Mouse (Mus musculus) thymus, adult 2 months (tissue): ENCODE data around the gene Abcb4. TPM values are rescaled to one million over a fixed set of nuclear protein-coding genes. Genes with fewer than 3 reads are reported as not detected.
"Not testable (repeated sequence)": the region's sequence is repeated elsewhere in the genome, so short reads cannot be mapped to it uniquely, and the experiment has no call there.

Experiments used
- DNase-seq: peaks from one replicate; pipeline ENCODE4 v3.0.0; 2021
- H3K27ac ChIP-seq: fragments of 200-500 bp; 2 replicates; pipeline ENCODE4 v1.5.1; 2012; ENCODE audit warnings: low read length, control low read depth; ENCODE audit not compliant: control insufficient read depth, insufficient read depth
- H3K27me3 ChIP-seq: fragments of 200-500 bp; 2 replicates; pipeline ENCODE4 v1.6.1; 2012; ENCODE audit warnings: mild to moderate bottlenecking, low read length, moderate library complexity, mixed read lengths; ENCODE audit not compliant: control insufficient read depth, insufficient read depth
- H3K36me3 ChIP-seq: fragments of 200-500 bp; 2 replicates; pipeline ENCODE4 v1.6.1; 2012; ENCODE audit warnings: mild to moderate bottlenecking, low read length, moderate library complexity; ENCODE audit not compliant: control insufficient read depth, insufficient read depth
- H3K4me1 ChIP-seq: fragments of 200-500 bp; replicated peaks from 2 replicates; pipeline ENCODE4 v1.6.1; 2012; ENCODE audit warnings: low read length; ENCODE audit not compliant: control insufficient read depth, insufficient read depth
- H3K4me3 ChIP-seq: fragments of 200-500 bp; 2 replicates; pipeline ENCODE4 v1.5.1; 2012; ENCODE audit warnings: mild to moderate bottlenecking, low read length, control low read depth, moderate library complexity; ENCODE audit not compliant: control insufficient read depth, insufficient read depth
- CTCF ChIP-seq: fragments of 200-500 bp; IDR thresholded peaks from 2 replicates; pipeline ENCODE4 v1.5.1; 2012; ENCODE audit warnings: mild to moderate bottlenecking, control low read depth, low read length, moderate library complexity, borderline replicate concordance; ENCODE audit not compliant: control insufficient read depth, poor library complexity, insufficient read depth; ENCODE audit errors: extremely low read depth
- POLR2A ChIP-seq: fragments of 200-500 bp; IDR thresholded peaks from 2 replicates; pipeline ENCODE4 v1.6.1; 2012; ENCODE audit warnings: mild to moderate bottlenecking, low read length, control low read depth, moderate library complexity; ENCODE audit not compliant: control insufficient read depth, poor library complexity, insufficient read depth; ENCODE audit errors: extremely low read depth
- WGBS: fragments of 180-500 bp; shearing (Covaris S2); methylation state at CpG from one replicate; pipeline ENCODE4 v1.1.7; 2018; 5-methylcytosine and 5-hydroxymethylcytosine counted together
- polyA plus RNA-seq: library from polyadenylated mRNA; depleted of rRNA; stranded (reverse); fragments of >200 nt; gene quantifications from 2 replicates; pipeline ENCODE4 v1.2.3, GENCODE M21; 2012; rRNA removed

The Abcb4 gene
- polyA plus RNA-seq, 1 experiment: 0.90 TPM

DNA sequence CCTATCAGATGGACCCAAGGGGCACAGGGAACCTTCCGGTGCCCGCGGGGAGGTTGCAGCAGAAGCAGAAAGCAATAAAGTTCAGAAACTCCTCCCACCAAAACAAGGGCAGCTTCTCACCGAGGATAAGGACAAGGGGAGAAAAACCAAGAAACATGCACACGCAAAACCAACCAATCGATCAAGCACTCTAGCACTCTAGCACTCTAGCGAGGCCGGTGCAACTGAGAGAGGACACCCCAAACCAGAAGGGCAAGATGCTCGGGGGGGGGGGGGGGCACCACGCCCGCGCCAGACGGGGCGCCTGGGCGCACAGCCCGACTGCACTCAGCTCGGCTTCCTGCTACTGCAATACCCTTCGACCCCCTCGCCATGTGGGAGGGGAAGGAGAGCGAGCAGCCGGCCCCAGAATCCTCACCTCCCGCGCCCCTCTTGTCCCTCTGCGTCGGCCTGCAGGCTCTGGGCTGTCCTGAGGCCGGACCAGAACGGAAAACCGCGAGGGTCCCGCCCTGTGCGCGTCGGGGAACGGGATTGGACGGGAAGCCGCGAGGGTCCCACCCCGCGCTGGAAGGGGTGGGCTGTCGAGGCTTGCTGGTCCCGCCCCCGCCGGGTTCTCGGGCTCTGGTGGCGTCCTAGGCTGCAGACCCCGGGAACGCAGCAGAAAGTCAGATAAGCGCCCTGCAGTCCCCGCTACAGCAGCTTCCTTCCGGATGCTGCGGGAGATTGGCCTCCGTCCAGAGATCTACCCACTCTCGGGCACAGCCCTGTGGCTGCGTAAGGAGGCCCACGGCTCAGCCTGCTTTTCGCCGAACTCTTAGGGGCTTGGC, 103.4 kb downstream of the Abcb4 start, which contains the start of gene Crot:
TSS of gene Crot (minus strand) at position 639 of the 827 bp plus-strand sequence.
- peak; percentile 67 for TF ChIP-seq POLR2A
- 0 out of 2 replicates have a peak, but pooled peaks have one; percentile 40 for TF ChIP-seq CTCF
- Histone ChIP-seq H3K4me3 (peak within 1 kb of the TSS; percentile 89), H3K4me1 (peaks cover 6% of the 10 kb centered on the region), H3K36me3 (peaks cover under 1% of the 10 kb centered on the region), H3K27me3 (no peaks in the 10 kb centered on the region), H3K27ac (peak within 1 kb of the TSS; percentile 59)
- WGBS: under 1% methylated on average over 57 of the region's 57 CpGs
- DNase-seq: peak; percentile 94

DNA sequence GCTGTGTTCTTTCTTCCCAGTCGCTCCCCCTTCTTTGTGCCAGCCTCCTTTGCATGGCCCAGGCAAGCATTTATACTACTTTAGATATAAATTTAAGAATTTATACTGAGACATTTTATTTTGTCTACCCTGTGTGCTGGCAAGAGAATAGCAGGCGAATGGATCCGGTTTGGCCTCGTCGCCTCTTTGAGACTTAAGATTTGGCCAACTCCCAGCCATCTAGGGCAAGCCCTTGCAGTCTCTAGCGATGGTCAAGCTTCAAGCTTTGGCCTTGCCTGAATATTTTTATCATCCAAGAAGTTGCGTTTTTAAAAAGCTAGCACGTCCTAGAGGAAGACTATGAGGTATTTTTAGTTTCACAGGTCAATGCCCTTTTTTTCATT, 104.0 kb downstream of the Abcb4 start:
- no peak for DNase-seq
- no peak for TF ChIP-seq CTCF
- TF ChIP-seq POLR2A: no peak

DNA sequence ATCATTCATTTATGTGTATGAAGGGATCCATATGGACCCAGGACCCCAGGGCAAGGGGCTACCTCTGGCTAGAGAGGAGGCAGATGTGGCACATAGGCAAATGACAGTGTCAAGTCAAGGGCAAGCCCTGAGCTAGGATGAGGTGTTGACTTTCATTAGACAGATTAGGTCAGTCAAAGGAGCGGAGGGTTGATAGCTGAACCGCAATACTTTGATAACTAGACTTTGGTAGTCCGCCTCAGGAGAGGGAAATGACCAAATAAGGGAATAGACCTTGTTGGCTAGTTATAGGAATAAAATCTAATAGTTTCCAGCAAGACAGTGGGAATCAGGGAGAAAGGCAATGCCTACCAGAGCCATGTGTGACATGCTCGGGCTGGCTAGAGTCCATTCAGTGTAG, 105.6 kb downstream of the Abcb4 start:
- H3K27ac ChIP-seq: no peak overlapping the region
- H3K27me3 ChIP-seq: no peaks in the 10 kb centered on the region
- H3K36me3 ChIP-seq: no peaks in the 10 kb centered on the region
- H3K4me3 ChIP-seq: no peak overlapping the region
- DNase-seq: no peak
- H3K4me1 ChIP-seq: peaks cover 6% of the 10 kb centered on the region
- WGBS: 96% methylated on average over 4 of the region's 4 CpGs
- TF ChIP-seq POLR2A (no peak), CTCF (no peak)

More for the DNA sequence above, 104.0 kb downstream of the Abcb4 start:
- Histone ChIP-seq H3K27ac (peak overlapping the region; percentile 59), H3K4me3 (peak overlapping the region; percentile 89), H3K4me1 (peaks cover 6% of the 10 kb centered on the region), H3K27me3 (no peaks in the 10 kb centered on the region), H3K36me3 (no peaks in the 10 kb centered on the region)
- 19% methylated on average over 8 of the region's 8 CpGs for WGBS

DNA sequence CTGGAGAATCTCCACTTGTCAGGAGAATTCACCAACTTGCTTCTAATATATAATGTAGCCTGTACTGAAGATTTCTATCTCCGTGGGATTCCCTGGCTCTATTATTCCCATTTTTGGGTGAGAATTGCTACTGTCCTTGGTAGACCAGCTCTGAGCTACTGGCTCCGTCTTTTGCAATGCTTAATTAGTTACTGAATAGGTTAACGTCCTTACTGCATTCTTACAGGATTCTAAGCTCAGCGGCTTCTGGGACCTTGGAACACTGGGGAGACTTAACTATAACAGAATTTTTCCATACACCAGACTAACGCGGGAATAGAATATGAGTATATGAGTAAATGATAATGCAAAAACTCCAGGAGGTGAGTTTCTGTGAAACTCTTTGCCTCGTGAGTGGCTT, 106.5 kb downstream of the Abcb4 start:
- H3K27ac ChIP-seq, H3K4me1 ChIP-seq, H3K36me3 ChIP-seq, DNase-seq, H3K27me3 ChIP-seq, H3K4me3 ChIP-seq: not testable (repeated sequence)
- 95% methylated on average over 7 of the region's 7 CpGs for WGBS

DNA sequence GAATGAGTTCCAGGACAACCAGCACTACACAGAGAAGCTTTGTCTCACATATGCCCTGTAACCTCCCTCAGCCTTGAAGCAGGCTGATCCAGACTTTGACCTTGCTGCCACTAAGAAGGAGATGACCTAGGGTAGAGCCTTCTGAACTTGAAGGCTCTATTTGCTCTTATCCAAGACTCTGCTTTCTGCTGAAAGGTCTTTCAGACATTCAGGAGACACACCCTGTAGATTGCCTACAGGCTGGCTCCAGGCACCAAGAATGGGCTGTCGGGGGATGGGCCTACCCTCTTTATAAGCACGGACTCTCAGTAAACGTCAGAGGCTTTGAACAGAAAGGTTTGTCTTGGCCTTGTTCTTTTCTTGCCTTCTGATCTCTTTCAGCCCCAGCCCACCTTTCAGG, 113.1 kb downstream of the Abcb4 start:
- not testable (repeated sequence) for H3K4me1 ChIP-seq, H3K4me3 ChIP-seq, H3K27me3 ChIP-seq, H3K27ac ChIP-seq, H3K36me3 ChIP-seq, DNase-seq
- WGBS: 92% methylated on average over 3 of the region's 3 CpGs

Other genes with a start within 250 kb of the Abcb4 start
- 1.2 and 1.4 TPM in 2 replicates for gene Abcb1a, start 233.6 kb upstream of the Abcb4 start, polyA plus RNA-seq
- gene Abcb1b, start 95.6 kb upstream of the Abcb4 start, polyA plus RNA-seq: 1.8 and 3.1 TPM in 2 replicates
- 12.3 and 14.3 TPM in 2 replicates for gene Crot, start 103.6 kb downstream of the Abcb4 start, polyA plus RNA-seq
- 12.6 and 12.8 TPM in 2 replicates for gene Tmem243, start 207.0 kb downstream of the Abcb4 start, polyA plus RNA-seq